Mouse (Mus musculus): ENCODE results near the gene Anapc16. TPM values are rescaled to one million over a fixed set of nuclear protein-coding genes. Genes with fewer than 3 reads are reported as not detected.
"Not testable (repeated sequence)": the region's sequence is repeated elsewhere in the genome, so short reads cannot be mapped to it uniquely, and the experiment has no call there.

Anapc16 gene
- total RNA-seq, 2 experiments from 2014 or later: 82.2 to 88.4 TPM

DNA sequence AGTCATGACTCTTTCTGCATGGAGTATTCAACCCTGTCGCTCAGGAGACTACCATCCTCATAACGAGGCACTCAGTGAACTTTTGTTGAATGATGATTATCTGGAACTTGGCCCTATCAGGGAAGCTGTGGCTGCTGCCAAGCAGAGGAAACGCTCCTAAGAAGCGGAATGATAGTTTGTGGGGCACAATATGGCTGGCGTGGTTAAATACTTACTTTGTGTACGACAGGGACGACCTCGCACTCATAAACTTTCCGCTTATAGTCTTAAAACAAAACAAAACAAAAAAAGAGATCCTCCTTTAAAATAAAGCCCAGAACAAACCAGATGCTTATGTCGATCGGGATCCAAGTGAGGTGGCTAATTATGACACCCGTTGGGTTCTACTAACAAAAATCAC lies 732 bp downstream of the Anapc16 start:
- no peak for DNase-seq (ENCODE audit: low spot score in 2 of 2)

DNA sequence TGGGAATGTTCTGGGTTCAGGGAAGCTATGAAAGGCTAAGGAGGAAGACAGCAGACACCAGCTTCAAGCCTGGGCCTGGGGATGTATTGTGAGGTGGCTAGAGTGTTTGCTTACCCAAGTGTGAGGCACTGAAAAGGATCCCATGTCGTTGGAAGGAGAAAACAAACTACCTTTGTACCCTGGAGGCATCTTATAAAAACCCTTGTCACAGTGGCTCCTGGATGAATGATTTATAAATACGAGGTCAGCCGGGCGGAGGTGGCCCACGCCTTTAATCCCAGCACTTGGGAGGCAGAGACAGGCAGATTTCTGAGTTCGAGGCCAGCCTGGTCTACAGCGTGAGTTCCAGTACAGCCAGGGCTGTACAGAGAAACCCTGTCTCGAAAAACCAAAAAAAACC lies 1.3 kb downstream of the Anapc16 start:
- DNase-seq (ENCODE audit: low spot score in 2 of 2): not testable (repeated sequence)

GRCm38 (mm10) chr10:59999057-59999456 lies 3.9 kb downstream of the Anapc16 start:
- no peak for DNase-seq (ENCODE audit: low spot score in 2 of 2)

GRCm38 (mm10) chr10:59997591-59997990 lies 5.3 kb downstream of the Anapc16 start:
- DNase-seq (ENCODE audit: low spot score in 2 of 2): no peak

- DNase-seq (ENCODE audit: low spot score in 2 of 2): no peak
These were observed 7.0 kb downstream of the Anapc16 start for GRCm38 (mm10) chr10:59995889-59996288.

DNA sequence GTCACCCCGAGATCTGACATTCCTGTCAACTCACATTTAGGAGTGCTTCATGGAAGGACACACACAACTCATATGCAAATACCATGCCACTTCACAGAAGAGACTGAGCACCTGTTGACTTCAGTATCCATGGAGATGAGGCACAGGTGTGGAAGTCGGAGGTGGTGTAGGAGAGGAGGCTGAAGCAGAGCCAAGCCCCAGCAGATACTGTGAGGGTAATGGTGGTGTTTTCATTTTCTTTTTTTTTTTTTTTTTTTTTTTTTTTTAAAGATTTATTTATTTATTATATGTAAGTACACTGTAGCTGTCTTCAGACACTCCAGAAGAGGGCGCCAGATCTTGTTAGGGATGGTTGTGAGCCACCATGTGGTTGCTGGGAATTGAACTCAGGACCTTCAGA lies 9.1 kb downstream of the Anapc16 start:
- not testable (repeated sequence) for DNase-seq (ENCODE audit: low spot score in 2 of 2)

DNA sequence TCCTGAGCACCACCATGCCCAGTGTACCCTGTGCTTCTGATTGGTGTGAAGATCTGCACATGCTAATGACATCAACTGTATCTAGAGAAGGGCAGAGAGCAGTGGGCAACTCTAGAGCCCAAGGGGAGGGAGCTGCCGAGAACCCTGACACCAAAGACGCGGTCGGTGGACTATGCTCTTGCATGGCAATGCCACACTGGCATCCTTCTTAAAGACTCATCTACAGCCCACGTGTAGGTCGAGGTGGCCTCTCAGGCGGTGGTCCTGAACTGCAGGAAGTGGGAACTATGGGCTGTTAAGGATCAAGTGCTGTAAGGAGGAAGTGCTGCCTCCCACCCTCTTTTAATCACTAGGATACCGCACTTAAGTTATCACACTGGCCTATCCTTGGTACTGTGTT lies 10.9 kb downstream of the Anapc16 start:
- no peak for DNase-seq (ENCODE audit: low spot score in 2 of 2)

DNA sequence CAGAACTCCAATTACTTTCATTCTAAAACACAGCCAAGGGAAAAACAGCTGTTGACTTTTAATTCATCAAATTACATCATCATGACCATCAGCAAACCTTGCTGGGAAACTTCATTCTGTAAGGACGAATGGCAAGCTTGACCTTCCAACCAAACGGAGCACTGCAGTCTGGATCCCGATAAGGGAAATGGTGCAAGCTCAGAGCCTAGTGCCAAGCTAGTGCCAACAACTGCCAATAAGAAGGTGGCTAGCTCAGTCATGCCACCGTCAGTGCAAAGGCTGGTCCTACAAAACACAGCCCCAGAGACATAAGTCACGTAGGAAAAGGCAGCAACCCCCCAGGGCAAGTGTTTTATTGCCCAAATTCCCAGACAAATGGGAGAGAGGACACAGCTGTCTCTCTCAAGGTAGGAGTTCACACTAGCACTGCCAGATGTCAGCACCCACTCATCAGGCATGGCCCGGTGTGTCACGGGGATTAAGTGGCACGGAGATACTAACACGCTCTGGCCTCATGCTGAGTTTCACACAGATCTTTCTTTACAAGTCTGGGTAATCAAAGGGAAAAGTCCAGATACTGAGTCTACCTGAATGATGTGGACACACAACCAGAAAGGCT lies 11.6 kb downstream of the Anapc16 start:
- DNase-seq (ENCODE audit: low spot score in 2 of 2): no peak

GRCm38 (mm10) chr10:59990393-59990792 lies 12.5 kb downstream of the Anapc16 start:
- DNase-seq (ENCODE audit: low spot score in 2 of 2): no peak

- no peak for DNase-seq (ENCODE audit: low spot score in 2 of 2)
These were observed 14.9 kb downstream of the Anapc16 start for GRCm38 (mm10) chr10:59988036-59988435.

DNA sequence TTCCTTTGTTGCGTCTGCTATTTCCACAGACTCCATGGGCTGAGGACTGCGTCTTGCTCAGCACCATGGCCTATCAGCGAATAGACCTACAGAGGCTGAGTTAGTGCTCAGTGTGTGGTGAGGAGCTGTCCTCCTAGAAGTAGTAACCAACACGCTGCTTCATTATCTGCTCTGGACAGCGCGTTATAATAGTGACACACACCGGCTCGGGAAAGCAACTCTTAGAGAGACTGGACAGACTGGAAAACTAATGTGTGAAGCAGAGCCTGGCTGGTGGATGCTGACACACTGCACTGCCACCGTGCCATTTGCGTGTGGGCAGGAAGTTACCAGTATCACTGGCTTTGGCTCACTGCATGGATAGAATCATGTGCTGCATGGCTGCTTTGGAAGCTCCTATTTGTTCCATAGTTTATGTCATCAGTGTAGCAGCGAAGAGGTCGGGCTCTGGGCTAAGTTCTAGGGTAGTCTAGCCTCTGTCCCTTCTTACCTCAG lies 20.5 kb downstream of the Anapc16 start:
- DNase-seq (ENCODE audit: low spot score in 2 of 2): no peak

DNA sequence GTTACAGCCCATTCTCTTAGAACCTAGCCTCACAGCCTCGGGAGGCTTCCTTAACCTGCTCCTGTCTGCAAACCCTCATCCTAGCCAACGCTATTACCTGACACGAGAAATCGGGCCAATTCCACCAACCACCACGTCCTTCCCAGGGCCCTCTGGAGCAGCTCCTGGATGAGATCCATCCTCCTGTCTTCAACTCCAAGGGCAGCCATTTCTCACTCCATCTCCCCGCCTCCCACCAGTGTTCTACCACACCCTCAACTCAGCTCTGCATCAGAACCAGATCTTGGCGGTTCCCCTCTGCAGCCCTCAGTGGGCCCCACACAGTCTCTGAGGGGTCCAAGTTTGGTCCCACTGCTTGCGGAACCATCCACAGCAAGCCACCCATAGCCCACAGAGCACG lies 21.1 kb downstream of the Anapc16 start:
- DNase-seq (ENCODE audit: low spot score in 2 of 2): no peak

GRCm38 (mm10) chr10:59981336-59981735 lies 21.6 kb downstream of the Anapc16 start:
- no peak for DNase-seq (ENCODE audit: low spot score in 2 of 2)

GRCm38 (mm10) chr10:59980815-59981244 lies 22.1 kb downstream of the Anapc16 start:
- no peak for DNase-seq (ENCODE audit: low spot score in 2 of 2)

DNA sequence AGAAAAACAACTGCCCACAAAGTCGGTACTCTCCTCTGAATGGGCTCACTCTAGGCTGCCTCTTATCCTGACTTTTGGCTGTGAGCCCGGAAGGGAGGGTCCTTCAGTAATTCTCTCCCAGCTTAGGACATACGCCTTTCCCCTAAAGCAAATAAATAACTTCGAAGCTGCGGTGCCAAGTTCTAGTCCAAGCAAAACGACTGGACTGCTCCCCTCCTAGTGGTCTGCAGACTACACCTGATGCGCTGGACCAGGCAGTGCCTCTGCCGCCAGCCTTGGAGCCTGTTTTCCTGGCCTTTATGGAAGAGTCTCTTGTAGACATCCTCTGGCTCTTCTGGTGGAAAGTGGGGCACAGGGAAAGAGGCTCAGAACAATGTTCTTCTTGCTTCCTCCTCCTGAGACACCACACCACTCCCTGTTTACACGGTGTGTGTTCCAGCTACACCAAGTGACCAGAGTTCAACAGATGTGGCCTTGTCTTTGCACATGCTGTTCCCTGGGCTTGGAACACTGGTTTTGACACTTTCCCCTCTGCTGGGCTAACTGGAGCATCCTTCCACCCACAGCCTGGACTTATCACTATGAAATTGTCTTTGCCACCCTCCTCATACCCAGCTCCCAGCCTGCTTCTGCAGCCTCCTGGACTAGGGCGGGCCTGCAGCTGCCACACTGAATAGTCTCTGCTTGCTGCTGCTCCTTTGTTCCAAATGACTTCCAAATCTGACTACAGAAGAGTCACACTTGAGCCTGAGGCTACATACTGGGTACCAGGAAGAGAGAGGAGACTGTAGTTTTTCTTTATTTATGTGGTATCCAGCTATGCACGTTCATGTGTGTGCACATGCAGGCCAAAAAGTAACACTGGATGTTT lies 23.8 kb downstream of the Anapc16 start:
- DNase-seq (ENCODE audit: low spot score in 2 of 2): peak in 1 of 2 experiments; percentile 52

DNA sequence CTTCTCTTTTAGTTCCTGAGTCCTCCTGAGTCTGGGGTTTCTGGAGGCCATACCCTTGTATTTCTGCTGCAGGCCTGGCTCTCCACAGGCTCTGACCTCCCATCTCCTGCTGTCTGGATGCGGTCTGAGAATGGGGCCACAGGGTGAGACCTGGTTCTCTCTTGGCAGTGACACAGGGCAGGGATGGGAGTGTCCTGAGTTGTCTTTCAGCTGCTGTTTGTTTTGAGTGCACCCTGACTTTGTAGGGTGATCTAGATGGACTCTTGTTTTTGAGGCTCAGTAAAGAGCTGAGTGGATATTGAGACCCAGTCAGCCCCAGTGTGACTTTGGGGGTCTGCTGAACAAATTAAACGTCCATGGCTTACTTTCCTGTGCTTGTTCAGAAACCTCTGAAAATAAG lies 24.5 kb downstream of the Anapc16 start:
- no peak for DNase-seq (ENCODE audit: low spot score in 2 of 2)

GRCm38 (mm10) chr10:59977715-59978343 lies 25.1 kb downstream of the Anapc16 start:
- DNase-seq (ENCODE audit: low spot score in 2 of 2): no peak

DNA sequence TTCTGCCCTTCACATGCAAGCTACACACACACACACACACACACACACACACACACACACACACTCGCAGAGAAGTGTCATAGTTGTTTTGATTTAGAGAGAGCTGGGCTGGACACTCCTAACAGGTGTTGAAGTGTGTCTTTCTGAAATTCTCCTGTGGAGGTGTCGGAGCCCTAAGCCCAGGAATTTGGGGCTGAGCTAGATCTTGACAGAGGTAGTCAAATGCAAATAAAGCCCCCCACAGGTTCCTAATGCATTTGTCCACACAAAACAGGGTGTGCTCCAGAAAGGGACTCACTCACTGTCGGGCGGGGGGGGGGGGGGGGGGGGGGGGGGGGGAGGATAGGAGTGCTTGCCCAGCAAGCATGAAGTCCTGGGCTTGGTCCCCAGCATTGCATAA lies 25.8 kb downstream of the Anapc16 start:
- DNase-seq (ENCODE audit: low spot score in 2 of 2): no peak

- no peak for DNase-seq (ENCODE audit: low spot score in 2 of 2)
These were observed 28.1 kb downstream of the Anapc16 start for GRCm38 (mm10) chr10:59974786-59975185.

GRCm38 (mm10) chr10:59974191-59974664 lies 28.7 kb downstream of the Anapc16 start:
- no peak for DNase-seq (ENCODE audit: low spot score in 2 of 2)

GRCm38 (mm10) chr10:59973400-59973799 lies 29.5 kb downstream of the Anapc16 start:
- no peak for DNase-seq (ENCODE audit: low spot score in 2 of 2)

- DNase-seq (ENCODE audit: low spot score in 2 of 2): no peak
These were observed 29.9 kb downstream of the Anapc16 start for GRCm38 (mm10) chr10:59972999-59973398.
